Mouse (Mus musculus) liver, embryonic 14.5 days (tissue): Measurements from ENCODE around the gene Vamp8. TPM values are rescaled to one million over a fixed set of nuclear protein-coding genes. Genes with fewer than 3 reads are reported as not detected.
A peak's percentile ranks its signal among the peaks of the same experiment; 100 is the strongest.

ENCODE experiments used
- ATAC-seq: fragments of 200-750 bp; cut with Nextera tagmentation; 2 replicates; pipeline ENCODE4 v1.8.0; 2017; ENCODE audit warnings: moderate number of reproducible peaks, mild to moderate bottlenecking, moderate library complexity; ENCODE audit not compliant: insufficient read depth
- DNase-seq, 3 experiments: peaks; one replicate each; pipeline ENCODE4 v3.0.0-alpha.2; 2012 to 2013; ENCODE audit warnings: low read depth in 3 of 3, low spot score in 3 of 3
- H3K27ac ChIP-seq: fragments of 300-500 bp; sonication (generic); 2 replicates; pipeline ENCODE4 v1.5.1; 2014; ENCODE audit warnings: moderate library complexity, mild to moderate bottlenecking, control low read depth, inconsistent platforms
- H3K27me3 ChIP-seq: fragments of 300-500 bp; sonication (generic); 2 replicates; pipeline ENCODE4 v1.6.1; 2014; ENCODE audit warnings: mild to moderate bottlenecking, low read length, moderate library complexity; ENCODE audit not compliant: control insufficient read depth, insufficient read depth
- H3K36me3 ChIP-seq: fragments of 300-500 bp; sonication (generic); replicated peaks from 2 replicates; pipeline ENCODE4 v1.6.1; 2014; ENCODE audit warnings: low read depth; ENCODE audit not compliant: control insufficient read depth, insufficient read depth
- H3K4me1 ChIP-seq, 2 experiments: fragments of 200-500 bp in 1 of 2; fragments of 300-500 bp in 1 of 2; sonication (generic) in 1 of 2; replicated peaks; 2 replicates each; pipeline ENCODE4 v1.6.1; 2012 to 2014; ENCODE audit warnings: antibody characterized with exemption in 1 of 2, inconsistent platforms in 1 of 2, low read length in 1 of 2; ENCODE audit not compliant: control insufficient read depth in 2 of 2, insufficient read depth in 2 of 2
- H3K4me2 ChIP-seq: fragments of 300-500 bp; sonication (generic); 2 replicates; pipeline ENCODE4 v1.6.1; 2014; ENCODE audit warnings: low read depth, mild to moderate bottlenecking, control low read depth, moderate library complexity
- H3K4me3 ChIP-seq, 2 experiments: fragments of 200-500 bp in 1 of 2; fragments of 300-500 bp in 1 of 2; sonication (generic) in 1 of 2; 2 replicates each; pipeline ENCODE4 v1.5.1; 2012 to 2014; ENCODE audit warnings: low read depth in 2 of 2, low read length in 2 of 2, mild to moderate bottlenecking in 2 of 2, control low read depth in 1 of 2, inconsistent platforms in 1 of 2, moderate library complexity in 1 of 2; ENCODE audit not compliant: insufficient read depth in 1 of 2
- H3K9ac ChIP-seq: fragments of 300-500 bp; sonication (generic); replicated peaks from 2 replicates; pipeline ENCODE4 v1.6.1; 2014; ENCODE audit warnings: mild to moderate bottlenecking, control low read depth, moderate library complexity
- H3K9me3 ChIP-seq: fragments of 300-500 bp; sonication (generic); 2 replicates; pipeline ENCODE4 v1.6.1; 2016; ENCODE audit warnings: low read length, mixed read lengths; ENCODE audit not compliant: control insufficient read depth
- CTCF ChIP-seq: IDR thresholded peaks from 2 replicates; pipeline ENCODE4 v1.5.1; 2016; ENCODE audit warnings: antibody characterized with exemption, low read depth, control low read depth
- EP300 ChIP-seq: IDR thresholded peaks from 2 replicates; pipeline ENCODE4 v1.6.1; 2016; ENCODE audit warnings: antibody characterized with exemption, low read depth
- WGBS: fragments of 180-500 bp; shearing (Covaris S2); extraction: QIAGEN DNeasy Blood & Tissue Kit; methylation state at CpG from one replicate; pipeline ENCODE4 v1.1.7; 2014; ENCODE audit not compliant: insufficient replicate concordance; 5-methylcytosine and 5-hydroxymethylcytosine counted together
- polyA plus RNA-seq, 2 experiments: library from polyadenylated mRNA; depleted of rRNA in 1 of 2; stranded (reverse) in 1 of 2; unstranded in 1 of 2; fragments of >200 nt; fragmentation: Nextera tagmentation in 1 of 2; extraction: Ambion mirVana in 1 of 2; gene quantifications; 2 replicates each; pipeline versions ENCODE4 v1.2.1 to v1.2.3; 2012 to 2014

Vamp8 gene
- polyA plus RNA-seq, 2 experiments: 188 to 276 TPM

DNA sequence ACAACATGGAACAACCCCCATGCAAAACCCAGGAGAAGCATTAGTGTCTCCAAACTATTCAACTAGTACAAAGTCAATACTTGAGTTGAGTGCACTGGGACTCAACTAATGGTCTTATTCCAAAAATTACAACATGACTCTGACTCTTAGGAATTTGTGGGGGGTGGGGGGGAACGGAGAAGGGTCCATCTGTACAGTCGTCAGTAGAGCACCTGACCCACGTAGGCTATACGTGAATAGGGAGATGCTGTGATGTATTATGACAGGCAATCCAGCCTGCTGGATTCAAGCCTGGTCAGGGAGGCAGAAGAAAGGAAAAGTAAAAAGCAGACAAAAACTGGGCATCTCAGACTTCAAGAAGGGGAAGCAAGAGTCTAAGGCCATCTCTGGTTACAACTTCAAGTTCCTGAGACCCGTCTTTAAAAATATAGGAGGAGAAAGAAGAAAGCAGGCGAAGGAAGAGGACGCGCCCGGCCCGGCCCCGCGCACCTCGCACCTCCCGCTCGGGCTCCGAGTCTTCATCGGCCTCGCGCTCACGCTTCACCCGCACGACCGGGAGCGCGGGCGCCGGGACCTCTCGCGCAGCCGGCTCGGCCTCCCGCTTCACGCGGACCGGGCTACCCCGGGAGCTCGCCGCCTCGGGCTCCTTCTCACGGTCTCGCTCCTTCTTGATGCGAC lies 46.0 kb downstream of the Vamp8 start:
- Histone ChIP-seq H3K27me3 (no peaks in the 10 kb centered on the region), H3K4me3 (peak overlapping the region; percentile 93 to 99), H3K9me3 (no peaks in the 10 kb centered on the region), H3K4me2 (peak overlapping the region; percentile 99), H3K4me1 (peaks cover 24 to 31% of the 10 kb centered on the region in 2 experiments), H3K27ac (peak overlapping the region; percentile 70), H3K36me3 (peaks cover 19% of the 10 kb centered on the region), H3K9ac (peak overlapping the region; percentile 83)
- no peak for DNase-seq
- no peak for TF ChIP-seq CTCF
- TF ChIP-seq EP300: no peak
- peak; percentile 70 for ATAC-seq
- under 1% methylated on average over 42 of the region's 42 CpGs for WGBS

DNA sequence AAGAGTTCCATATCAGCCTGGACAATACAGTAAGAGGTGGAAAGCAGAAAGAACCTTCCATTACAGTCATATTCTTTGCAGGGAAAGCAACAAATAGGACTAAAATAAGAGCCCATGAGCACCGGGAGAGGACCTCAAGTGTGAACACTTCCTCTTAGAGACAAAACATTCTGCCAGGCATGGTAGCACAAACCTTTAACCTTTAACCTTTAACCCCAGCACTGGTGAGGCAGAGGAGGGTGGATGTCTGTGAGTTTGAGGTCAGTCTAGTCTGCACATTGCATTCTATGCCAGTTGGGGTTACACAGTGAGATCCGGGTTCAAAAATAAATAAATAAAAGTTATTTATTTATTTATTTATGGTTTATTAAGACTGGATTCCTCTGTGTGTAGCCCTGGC lies 50.0 kb downstream of the Vamp8 start:
- 57% methylated on average over 2 of the region's 2 CpGs for WGBS
- Histone ChIP-seq H3K27me3 (no peaks in the 10 kb centered on the region), H3K27ac (no peak overlapping the region), H3K36me3 (peaks cover 44% of the 10 kb centered on the region), H3K4me2 (no peak overlapping the region), H3K9me3 (no peaks in the 10 kb centered on the region), H3K9ac (no peak overlapping the region), H3K4me1 (peaks cover 5 to 12% of the 10 kb centered on the region in 2 experiments), H3K4me3 (no peak overlapping the region)
- no peak for TF ChIP-seq CTCF
- no peak for TF ChIP-seq EP300
- DNase-seq (no peak), ATAC-seq (no peak)

Other genes with a start within 250 kb of the Vamp8 start
- gene Atoh8, start 155.1 kb downstream of the Vamp8 start, polyA plus RNA-seq (2012; rRNA removed): 0.40 and 0.48 TPM in 2 replicates
- gene Atoh8, start 155.1 kb downstream of the Vamp8 start, polyA plus RNA-seq (2014; fragmentation: Nextera tagmentation; extraction: Ambion mirVana): 0.29 and 0.53 TPM in 2 replicates
- not detected in 2 replicates for gene Sftpb, start 86.1 kb downstream of the Vamp8 start, polyA plus RNA-seq (2012; rRNA removed)
- gene Sftpb, start 86.1 kb downstream of the Vamp8 start, polyA plus RNA-seq (2014; fragmentation: Nextera tagmentation; extraction: Ambion mirVana): not detected in 2 replicates
- gene Usp39, start 45.5 kb downstream of the Vamp8 start, polyA plus RNA-seq (2012; rRNA removed): 23.9 and 32.7 TPM in 2 replicates
- gene Usp39, start 45.5 kb downstream of the Vamp8 start, polyA plus RNA-seq (2014; fragmentation: Nextera tagmentation; extraction: Ambion mirVana): 49.6 and 58.7 TPM in 2 replicates
- 8.7 and 10.1 TPM in 2 replicates for gene 0610030E20Rik, start 43.4 kb downstream of the Vamp8 start, polyA plus RNA-seq (2012; rRNA removed)
- 7.9 and 10.9 TPM in 2 replicates for gene 0610030E20Rik, start 43.4 kb downstream of the Vamp8 start, polyA plus RNA-seq (2014; fragmentation: Nextera tagmentation; extraction: Ambion mirVana)
- 39.0 and 58.3 TPM in 2 replicates for gene Tmem150a, start 35.3 kb downstream of the Vamp8 start, polyA plus RNA-seq (2012; rRNA removed)
- gene Tmem150a, start 35.3 kb downstream of the Vamp8 start, polyA plus RNA-seq (2014; fragmentation: Nextera tagmentation; extraction: Ambion mirVana): 43.6 and 48.0 TPM in 2 replicates
- gene Rnf181, start 23.7 kb downstream of the Vamp8 start, polyA plus RNA-seq (2012; rRNA removed): 40.3 and 42.8 TPM in 2 replicates
- gene Rnf181, start 23.7 kb downstream of the Vamp8 start, polyA plus RNA-seq (2014; fragmentation: Nextera tagmentation; extraction: Ambion mirVana): 68.0 and 75.4 TPM in 2 replicates
- gene Vamp5, start 10.2 kb downstream of the Vamp8 start, polyA plus RNA-seq (2012; rRNA removed): 72.5 and 80.0 TPM in 2 replicates
- 81.0 and 94.5 TPM in 2 replicates for gene Vamp5, start 10.2 kb downstream of the Vamp8 start, polyA plus RNA-seq (2014; fragmentation: Nextera tagmentation; extraction: Ambion mirVana)
- gene Ggcx, start 23.6 kb upstream of the Vamp8 start, polyA plus RNA-seq (2012; rRNA removed): 10.9 and 11.3 TPM in 2 replicates
- gene Ggcx, start 23.6 kb upstream of the Vamp8 start, polyA plus RNA-seq (2014; fragmentation: Nextera tagmentation; extraction: Ambion mirVana): 5.7 and 6.5 TPM in 2 replicates
- 59.9 and 99.9 TPM in 2 replicates for gene Mat2a, start 48.9 kb upstream of the Vamp8 start, polyA plus RNA-seq (2012; rRNA removed)
- 159 and 173 TPM in 2 replicates for gene Mat2a, start 48.9 kb upstream of the Vamp8 start, polyA plus RNA-seq (2014; fragmentation: Nextera tagmentation; extraction: Ambion mirVana)
- gene Sh2d6, start 131.0 kb upstream of the Vamp8 start, polyA plus RNA-seq (2012; rRNA removed): not detected in 2 replicates
- gene Sh2d6, start 131.0 kb upstream of the Vamp8 start, polyA plus RNA-seq (2014; fragmentation: Nextera tagmentation; extraction: Ambion mirVana): not detected in 2 replicates
- gene Capg, start 153.7 kb upstream of the Vamp8 start, polyA plus RNA-seq (2012; rRNA removed): 6.6 and 6.7 TPM in 2 replicates
- gene Capg, start 153.7 kb upstream of the Vamp8 start, polyA plus RNA-seq (2014; fragmentation: Nextera tagmentation; extraction: Ambion mirVana): 11.9 and 14.8 TPM in 2 replicates
- 2.9 and 3.6 TPM in 2 replicates for gene Elmod3, start 207.7 kb upstream of the Vamp8 start, polyA plus RNA-seq (2012; rRNA removed)
- 4.9 and 5.2 TPM in 2 replicates for gene Elmod3, start 207.7 kb upstream of the Vamp8 start, polyA plus RNA-seq (2014; fragmentation: Nextera tagmentation; extraction: Ambion mirVana)
- 5.1 and 5.3 TPM in 2 replicates for gene Retsat, start 207.8 kb upstream of the Vamp8 start, polyA plus RNA-seq (2012; rRNA removed)
- gene Retsat, start 207.8 kb upstream of the Vamp8 start, polyA plus RNA-seq (2014; fragmentation: Nextera tagmentation; extraction: Ambion mirVana): 11.1 and 13.6 TPM in 2 replicates
- 6.8 and 7.8 TPM in 2 replicates for gene Tgoln1, start 226.3 kb upstream of the Vamp8 start, polyA plus RNA-seq (2012; rRNA removed)
- 13.4 and 14.9 TPM in 2 replicates for gene Tgoln1, start 226.3 kb upstream of the Vamp8 start, polyA plus RNA-seq (2014; fragmentation: Nextera tagmentation; extraction: Ambion mirVana)